Mouse (Mus musculus) urinary bladder, adult 18-20 months (tissue): ENCODE data around the gene Lancl3.

Source experiments
- DNase-seq, 2 experiments: peaks; one replicate each; pipeline ENCODE4 v3.0.0; 2022; ENCODE audit warnings: low spot score in 2 of 2, mixed read lengths in 2 of 2

Lancl3 gene

DNA sequence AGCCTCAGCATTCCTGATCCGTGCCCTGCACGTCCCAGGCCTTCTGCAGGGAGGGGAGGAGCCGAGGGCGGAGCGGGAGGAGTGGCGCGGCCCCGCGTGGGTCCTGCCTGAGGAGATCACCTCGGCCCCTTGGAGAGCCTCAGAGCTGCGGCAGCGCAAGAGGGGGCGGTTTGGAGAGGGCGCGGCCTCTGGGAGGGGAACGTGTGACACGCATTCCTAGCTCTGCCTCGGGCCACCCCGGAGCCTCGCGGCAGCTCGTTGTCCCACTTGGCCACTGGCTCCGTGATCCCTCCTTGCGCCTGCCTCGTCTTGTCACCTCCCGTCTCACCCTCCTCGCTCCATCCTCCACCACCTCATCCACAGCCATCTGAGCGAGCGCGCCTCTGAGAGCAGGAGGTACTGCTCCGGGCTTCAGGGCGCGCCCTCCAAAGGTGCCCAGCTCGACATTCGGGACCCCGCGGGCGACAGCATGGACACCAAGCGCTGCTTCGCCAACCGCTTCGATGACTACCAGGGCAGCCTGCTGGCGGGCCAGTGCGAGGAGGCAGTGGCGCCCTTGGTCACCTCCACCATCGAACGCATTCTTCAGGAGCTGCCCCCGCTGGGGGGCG, at the start of gene Lancl3:
Gene Lancl3, plus strand, starts transcription at position 142 of the 611 bp plus-strand sequence.
- DNase-seq: peak; percentile 30 to 42

DNA sequence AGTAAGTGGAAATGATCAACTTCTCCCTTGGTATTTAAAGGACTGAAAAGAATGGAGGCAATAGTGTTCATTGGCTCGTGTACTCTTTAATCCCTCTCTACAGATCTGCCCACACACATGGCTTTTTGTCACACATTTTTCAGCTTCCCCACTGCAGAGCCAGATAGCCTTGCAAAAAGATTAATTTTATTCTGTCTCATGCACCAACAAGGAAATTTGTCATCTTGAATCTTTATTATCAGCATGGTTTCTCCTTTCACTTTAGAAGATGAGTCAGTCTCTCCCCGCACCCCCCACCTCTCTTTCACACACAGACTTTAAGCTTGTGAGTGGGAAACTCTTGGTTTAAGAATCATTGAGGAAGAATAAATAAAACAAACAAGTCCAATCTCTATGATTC, 20.7 kb upstream of the Lancl3 start:
- DNase-seq: no peak

DNA sequence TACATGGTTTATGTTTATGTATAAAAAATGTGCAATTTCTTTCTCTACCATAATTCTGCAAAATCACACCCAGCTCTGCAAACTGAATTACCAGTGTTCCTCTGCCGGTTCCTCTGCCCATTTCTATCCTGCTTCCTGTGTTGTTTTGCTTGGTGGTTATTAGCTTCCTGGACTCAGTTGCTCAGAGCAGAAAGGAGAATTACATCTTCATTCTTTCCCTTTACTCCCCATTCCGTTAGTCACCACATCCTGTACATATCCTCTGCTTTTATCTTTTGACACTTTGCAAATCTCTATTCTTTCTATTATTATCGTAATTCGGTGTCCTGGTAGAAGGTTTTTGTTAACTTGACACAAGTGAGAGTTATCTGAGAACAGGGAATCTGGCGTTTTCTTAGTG, 18.1 kb upstream of the Lancl3 start:
- DNase-seq: no peak

DNA sequence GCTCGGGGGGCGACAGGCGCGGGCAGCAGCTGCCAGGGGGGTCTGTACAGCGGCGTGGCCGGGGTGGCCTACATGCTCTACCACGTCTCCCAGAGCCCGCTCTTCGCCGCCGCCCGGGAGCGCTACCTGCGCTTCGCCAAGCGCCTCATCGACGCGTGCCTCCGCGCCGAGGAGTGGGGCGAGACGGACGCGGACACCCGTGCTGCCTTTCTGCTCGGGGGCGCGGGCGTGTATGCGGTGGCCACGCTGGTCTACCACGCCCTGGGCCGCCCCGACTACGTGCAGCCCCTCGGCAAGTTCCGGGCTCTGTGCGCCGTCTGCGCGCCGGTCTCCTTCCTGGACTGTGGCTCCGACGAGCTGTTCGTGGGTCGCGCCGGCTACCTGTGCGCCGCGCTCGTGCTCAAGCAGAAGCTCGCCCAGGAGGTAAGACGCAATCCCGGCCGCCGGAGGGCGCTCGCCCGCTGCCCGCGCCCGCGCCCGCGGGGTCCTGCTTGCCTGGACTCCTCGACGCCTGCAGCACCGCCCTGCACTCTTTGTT, 747 bp downstream of the Lancl3 start:
- peak; percentile 19 to 35 for DNase-seq

DNA sequence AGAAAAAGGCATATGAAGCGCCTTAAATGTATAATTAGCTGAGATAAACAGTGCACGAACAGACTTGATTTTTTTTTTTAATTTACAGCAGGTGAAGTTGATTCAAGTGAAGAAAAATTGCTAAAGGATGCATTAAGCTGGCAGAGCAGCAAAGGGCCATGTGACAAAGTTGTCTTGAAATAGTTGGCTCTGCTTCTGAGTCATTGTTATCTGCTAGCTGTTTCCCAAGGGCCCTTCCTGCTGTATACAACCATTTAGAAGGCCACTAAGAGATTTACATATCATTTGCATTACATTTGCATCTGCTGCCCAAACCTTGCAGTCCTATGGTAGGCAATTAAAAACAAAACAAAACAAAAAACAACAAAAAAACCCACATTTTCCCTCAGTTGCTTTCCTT, 2.3 kb downstream of the Lancl3 start:
- no peak for DNase-seq

DNA sequence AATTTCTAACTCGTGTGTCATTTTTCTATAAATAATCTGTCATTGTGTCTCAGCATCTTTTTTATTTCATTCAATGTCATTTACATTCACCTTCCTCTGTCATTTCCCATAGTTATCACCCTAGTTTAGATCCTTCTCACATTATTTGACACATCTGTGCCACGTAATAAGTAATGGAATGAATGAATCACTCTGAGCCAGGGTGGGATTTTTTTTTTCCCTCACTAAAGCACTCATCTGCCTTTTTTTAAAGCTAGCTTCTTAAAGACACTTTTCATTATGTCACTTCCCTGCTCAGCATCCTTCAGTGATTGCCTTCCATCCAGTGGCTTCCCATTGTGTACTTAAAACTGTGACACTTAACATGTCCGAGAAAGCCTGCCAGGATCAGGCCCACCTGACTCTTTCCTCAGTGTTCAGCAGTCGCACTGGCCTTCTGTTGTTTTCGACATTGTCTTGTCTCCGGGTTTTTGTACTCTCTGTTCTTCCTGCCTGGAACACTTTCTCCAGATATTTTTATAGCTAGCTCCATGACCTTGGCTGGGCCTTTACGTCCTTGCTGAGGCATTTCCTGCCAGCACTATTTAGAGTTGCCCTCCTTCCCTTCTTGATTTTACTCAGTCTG, 3.2 kb downstream of the Lancl3 start:
- no peak for DNase-seq

DNA sequence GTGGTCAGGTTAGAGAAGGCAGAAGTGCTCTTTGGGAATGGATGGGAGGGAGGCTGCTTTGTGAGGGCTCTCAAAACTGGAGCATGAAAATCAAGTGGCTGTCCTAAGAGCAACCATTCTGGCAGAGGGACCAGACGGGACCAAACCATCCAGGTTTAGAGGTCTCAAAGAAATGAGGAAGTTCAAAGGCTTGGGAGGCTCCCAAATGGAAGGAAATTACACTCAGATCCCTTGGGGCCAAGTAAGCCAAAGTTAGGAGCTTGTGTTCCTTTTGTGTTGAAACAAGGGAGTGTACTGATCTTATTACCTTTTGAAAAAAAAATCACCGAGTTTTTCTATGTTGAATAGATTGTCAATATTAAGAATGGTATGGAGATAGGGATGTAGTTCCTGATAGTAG, 5.4 kb downstream of the Lancl3 start:
- DNase-seq: no peak

DNA sequence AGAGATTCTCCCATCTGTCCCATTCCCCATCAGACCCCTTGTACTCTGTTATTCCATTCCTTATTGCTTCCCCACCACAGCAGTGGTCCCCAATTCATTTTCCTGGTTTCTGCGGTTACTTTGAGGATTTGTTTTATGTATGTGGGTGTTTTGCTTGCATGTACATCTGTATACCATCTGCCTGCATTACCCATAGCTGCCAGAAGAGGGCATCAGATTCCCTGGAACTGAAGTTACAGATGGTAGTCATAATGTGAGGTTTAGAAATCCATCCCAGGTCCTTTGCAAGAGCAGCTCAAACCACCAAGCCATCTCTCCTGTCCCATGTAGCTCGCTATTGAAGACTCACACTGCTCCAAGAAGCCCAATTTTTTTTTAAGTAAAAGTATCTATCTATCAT, 16.5 kb downstream of the Lancl3 start:
- DNase-seq: no peak

DNA sequence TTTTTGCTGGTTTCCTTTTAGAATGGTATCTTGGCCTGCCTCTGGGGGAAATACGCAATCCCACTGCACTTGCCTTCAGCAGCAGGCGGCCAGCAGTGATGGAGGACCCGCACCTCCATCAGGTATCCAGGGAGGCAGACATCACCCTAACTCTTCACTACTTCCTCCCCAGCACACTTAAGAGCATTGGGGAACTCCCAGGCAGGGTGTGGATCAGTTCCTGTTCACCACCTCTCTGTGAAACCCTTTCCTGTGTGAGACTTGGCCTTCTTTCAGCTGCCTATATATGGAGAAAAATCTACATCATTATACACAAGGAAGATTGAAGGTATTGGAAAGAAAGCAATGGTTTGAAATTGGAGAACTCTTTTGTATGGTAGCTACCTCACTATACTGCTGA, 19.9 kb downstream of the Lancl3 start:
- DNase-seq: no peak

DNA sequence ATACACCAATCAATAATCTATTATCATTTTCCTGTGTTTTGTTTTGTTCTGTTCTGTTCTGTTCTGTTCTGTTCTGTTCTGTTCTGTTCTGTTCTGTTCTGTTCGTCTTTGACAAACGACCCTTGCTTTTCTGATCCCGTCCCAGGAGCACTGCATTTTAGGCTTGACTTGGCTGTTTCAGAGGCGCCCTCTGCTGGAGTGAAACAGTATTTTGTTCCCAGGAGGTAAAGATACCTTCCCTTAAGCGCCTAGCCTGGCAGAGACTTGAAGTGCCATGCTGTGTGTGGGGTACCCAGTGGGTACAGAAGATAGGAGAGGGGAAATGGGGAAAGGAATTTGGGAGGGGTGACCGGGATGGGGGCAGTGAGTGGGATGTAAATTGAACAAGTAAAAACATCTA, 21.5 kb downstream of the Lancl3 start:
- peak; percentile 8 to 25 for DNase-seq

DNA sequence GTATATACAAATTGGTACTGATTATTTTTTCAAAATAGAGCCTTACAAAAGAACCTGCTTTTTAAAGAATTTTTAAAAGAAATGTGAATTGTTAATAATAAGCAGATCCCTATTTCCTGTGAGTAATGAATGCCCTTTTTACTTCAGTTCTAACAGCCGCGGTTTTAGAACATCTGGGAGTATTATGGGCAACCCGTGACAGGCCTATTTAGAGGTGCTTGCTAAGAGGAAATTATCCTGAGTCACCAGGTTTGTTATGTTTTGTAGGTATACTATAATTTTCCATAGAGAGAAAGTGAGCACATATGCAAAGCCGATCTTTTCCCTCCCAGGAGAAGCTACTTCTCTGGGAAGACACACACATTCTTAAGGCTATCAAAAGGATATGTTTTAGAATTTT, 22.0 kb downstream of the Lancl3 start:
- no peak for DNase-seq

DNA sequence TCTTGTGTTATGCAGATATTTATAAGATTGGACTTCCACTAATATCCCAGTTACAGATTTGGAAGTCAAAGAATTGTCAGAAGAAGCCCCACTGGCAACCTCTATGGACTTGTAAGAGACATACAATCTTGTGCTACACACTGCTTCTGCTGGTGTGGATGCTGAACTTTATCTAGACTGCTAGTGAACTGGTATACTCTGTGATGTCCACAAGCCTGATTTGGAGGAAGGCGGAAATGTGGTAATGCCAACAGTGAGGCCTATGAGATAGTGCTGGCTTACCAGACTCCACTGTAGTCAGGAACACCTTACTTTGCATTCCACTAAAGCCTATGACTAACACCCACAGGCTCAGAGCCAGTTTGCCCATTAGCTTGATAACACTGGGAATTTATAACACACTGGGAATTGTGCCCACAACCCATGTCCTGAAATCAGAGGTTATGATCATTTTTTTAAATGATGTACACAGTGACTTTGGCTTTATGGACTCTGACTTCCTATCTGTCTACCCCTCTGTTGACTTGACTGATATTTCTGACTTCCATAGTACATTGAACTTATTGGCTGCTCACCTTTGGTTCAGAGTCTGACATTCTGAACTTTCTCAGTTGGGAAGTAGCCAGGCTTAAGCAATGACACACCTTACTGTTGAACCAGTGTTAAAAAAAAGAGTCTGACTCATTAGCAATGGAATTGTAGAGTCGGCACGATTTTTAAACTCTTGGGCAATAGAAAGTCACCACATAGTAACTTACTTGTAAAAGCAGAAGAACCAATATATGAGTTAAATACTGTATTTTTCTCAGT, 22.9 kb downstream of the Lancl3 start:
- peak in 1 of 2 experiments; percentile 26 for DNase-seq

DNA sequence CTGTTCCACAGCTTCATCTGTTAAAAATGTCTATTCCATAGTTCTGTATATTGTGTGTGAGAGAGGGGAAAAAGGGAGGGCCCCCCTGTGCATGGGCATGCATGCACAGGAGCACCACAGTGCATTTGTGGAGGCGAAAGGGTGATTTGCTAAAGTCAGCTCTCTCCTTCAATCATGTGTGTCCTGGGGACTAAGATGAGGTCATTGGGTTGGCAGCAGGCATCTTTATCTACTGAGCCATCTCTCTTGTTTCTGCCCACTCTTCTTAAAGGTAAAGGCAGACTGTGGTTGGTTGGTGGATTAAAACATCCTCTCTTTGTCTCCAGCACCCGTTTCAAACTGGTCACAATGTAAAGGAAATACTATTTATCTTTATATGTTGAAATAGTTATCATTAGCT, 27.4 kb downstream of the Lancl3 start:
- DNase-seq: no peak

DNA sequence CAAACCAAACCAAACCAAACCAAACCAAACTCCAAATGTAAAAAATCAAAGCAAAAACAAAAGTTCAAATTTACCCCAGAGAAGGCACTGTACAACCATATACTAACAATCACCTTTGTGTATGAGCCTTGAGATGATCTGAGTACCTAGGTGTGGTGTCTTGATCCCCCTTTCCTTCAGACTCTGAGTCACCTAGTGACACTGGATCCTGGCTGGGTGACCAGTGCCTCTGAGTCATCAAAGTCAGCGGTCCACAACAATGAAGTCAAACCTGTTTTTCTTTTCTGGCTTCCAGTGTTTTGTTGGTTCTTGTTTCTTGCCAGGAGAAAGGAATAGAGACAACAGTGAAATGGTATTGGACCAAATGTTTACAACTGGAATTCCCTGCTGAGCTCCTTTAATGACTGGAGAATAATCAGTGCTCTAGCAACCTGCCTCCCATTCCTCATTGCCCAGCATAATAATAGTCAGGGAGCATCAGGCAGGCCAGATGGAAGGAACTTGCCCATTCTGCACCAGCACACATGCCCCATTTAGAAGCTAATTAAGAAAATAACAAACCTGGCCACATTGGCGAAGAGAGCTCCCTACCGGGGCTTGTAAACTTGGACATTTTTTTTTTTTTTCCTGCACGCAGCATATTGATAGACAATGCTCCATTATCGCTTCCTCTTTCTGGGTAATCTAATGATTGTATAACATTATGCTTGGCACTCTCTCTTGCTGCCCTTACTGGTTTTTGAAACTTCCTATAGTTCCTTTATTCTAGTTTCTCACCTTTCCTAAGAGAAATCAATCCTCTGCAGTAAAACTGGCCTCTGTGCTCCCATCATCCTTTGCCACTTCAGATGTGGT, 41.3 kb downstream of the Lancl3 start:
- no peak for DNase-seq

DNA sequence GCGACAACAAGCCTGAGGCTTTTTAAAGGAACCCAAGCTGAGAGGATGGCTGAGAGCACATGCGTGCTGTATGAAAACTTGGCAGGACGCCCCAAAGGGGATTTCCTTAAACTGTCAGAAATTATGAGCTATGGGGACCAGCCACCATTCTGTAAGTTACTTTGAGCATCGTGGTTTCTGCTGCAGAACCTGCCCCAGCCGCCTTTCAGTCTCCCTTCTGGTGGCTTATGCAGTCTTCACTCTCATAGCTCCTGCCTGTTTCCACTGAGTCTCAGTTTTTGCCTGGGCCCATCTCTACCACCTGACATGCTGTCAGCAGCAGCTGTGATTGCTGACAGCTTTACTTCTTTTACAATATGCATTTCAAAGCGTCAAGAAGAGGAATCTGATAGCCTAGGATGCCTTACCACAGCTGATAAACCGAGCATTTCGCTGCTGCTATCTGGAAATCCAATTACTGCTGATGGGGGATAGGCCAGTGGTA, 43.7 kb downstream of the Lancl3 start:
- no peak for DNase-seq

DNA sequence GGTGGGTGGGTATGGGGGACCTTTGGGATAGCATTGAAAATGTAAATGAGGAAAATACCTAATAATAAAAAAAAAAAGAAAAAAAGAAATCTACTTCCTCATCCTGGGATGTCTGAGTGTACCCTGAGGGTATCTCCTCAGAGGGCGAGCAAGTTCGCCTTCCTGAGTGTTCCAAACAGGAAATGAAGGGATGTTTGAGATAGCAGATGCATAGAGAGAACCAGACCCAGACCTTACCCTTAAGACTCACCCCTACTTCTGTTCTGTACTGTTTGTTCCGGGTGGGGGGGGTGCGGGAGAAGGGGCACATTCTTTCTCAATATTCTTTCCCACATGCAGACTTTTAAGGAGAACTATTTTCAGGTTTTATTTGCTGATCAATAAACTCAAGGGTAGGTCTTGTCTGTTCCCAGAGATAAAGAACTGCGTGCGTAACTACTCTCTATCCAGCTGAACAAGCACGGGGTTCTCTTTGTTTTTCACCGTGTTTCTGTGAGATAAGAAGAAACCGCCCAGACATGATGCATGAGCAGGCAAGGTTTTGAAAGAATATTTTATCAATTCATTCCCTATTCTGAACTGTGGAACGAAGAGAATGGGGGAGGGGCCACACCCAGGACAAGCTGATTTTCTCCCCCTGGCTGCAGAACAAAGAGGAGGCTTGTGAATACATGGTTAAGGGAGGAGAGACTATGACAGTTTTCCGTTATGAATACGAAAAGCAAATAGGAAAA, 45.1 kb downstream of the Lancl3 start:
- DNase-seq: no peak

DNA sequence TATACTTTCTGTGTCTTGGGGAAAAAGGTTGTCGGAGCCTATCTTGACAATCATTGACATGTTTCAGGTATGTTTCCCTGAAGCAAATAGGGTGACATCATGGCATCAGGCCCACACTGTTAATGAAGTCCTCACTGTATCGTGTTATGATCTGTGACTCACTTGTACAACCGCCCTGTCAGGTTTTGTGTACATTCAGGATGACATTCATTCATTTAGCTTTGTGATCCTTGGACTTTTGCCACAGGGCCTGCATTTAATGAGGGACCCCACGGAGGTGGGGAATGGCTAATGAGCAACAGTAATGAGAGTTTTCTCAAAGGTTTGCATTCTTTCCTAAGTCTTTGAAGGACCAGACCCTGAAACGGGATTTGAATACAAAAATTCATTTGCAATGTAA, 49.2 kb downstream of the Lancl3 start:
- peak in 1 of 2 experiments; percentile 24 for DNase-seq

DNA sequence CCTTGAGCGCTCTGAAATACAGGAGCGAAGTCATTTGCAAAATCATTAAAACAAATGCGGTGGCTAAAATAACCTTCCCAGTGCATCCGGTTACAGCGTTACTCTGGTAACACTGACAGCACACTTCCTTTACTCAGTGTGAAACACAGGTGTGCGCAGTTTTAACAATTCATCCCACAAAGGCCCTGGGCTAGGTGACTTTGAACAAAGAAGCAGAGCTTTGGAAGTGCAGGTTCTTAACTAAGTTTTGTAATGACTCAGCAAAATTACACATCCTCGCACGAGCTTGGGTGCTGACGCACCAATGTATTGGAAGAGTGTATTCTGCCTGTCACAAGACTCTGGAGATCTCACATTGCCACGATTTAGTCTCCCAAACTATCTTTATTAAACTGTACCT, 54.3 kb downstream of the Lancl3 start:
- no peak for DNase-seq

DNA sequence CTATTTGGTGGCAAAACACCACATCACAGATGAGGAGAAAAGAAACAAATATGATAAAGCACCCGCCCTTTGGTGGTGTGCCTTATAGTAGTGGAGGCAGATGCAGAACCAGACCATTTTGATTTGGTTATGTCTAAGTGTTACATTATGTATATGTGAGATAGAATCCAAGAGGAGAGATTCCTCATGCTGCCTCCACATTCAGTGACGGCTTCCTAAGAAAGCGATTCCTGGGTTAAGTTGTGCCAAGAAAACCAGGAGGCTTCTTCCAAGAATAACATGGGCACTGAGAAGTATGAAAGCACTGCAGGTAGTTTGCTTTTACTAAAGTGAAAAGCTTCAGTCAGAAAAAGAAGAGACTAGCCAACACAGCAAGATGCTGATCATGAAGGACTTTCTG, 55.2 kb downstream of the Lancl3 start:
- no peak for DNase-seq

DNA sequence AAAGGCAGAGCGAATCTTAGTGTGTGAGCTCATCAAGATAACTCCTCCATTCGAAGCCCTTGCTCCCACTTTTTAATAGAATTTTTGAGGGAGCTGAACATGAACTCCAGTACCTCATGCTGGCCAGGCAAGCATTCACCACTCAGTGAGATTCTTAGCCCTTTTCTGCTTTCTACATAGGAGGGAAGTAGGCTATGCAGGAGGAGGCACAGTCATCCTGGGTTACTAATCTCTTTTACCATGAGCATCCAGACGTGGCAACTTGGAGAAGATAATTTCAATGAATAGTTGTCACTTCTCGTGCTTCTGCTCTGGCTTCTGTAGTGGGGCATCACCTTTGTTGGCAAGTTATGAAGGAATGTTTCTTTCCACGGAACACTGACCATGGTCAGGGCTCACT, 57.1 kb downstream of the Lancl3 start, which contains the start of gene Gm14862:
Gene Gm14862, minus strand, starts transcription at position 134 of the 400 bp plus-strand sequence.
- DNase-seq: no peak

DNA sequence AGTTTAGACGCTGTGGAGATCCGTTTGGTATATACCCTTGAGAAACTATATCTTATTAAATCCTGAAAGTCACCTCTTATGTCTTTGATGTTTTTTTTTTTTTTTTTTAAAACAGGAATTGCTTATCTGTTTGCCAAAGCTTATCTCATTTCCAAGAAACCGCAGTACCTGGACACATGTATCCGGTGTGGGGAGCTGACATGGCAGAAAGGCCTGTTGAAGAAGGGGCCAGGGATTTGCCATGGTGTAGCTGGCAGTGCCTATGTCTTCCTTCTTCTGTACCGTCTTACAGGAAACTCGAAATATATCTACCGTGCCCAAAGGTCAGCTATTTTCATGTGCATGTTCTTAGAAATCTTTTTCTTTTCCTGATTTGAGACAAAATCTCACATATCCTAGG, 58.1 kb downstream of the Lancl3 start:
- DNase-seq: no peak
